8 mouse cellular contexts compared by ENCODE assay signal in genomic region chr4:21878776-21879175, GRCm38 (mm10). TPM values are rescaled to one million over a fixed set of nuclear protein-coding genes. Genes with fewer than 3 reads are reported as not detected.
DNase-seq lines count a peak whose midpoint lies in the region; ATAC-seq lines count a peak whose summit lies in the region.

No protein-coding gene starts in this region.

- peak; percentile 5 for DNase-seq in CD4-positive, CD25-positive, alpha-beta regulatory T cell, adult 2 months (ENCODE audit: low read depth, low spot score)
- DNase-seq in retina, postnatal 1 day, result peak; percentile 1
- no peak for DNase-seq in retina, embryonic 14.5 days (ENCODE audit: low spot score)
- no peak for DNase-seq in frontal cortex, postnatal 10 days (ENCODE audit: low spot score in 2 of 2)
- no peak for DNase-seq in spleen, postnatal 4 days (ENCODE audit: low spot score in 2 of 2)

- no peaks in the 10 kb centered on the region for H3K9me3 ChIP-seq in liver, embryonic 12.5 days (replicated peaks)

- H3K36me3 ChIP-seq in liver, embryonic 12.5 days, result peaks cover 29% of the 10 kb centered on the region

- peak overlapping the region; percentile 75 for H3K4me3 ChIP-seq in liver, embryonic 12.5 days

- no peak overlapping the region; the same call in 1 of the 2 replicates for H3K27ac ChIP-seq in liver, embryonic 12.5 days

- no peak for ATAC-seq in CD4-positive, CD25-positive, alpha-beta regulatory T cell, adult 4 months
- no peak for ATAC-seq in liver, embryonic 12.5 days
- no peak for ATAC-seq in megakaryocyte progenitor cell, adult 5-6 weeks (replicated peaks; ENCODE audit: poor library complexity)

- H3K4me1 ChIP-seq in liver, embryonic 12.5 days, result peaks cover 21% of the 10 kb centered on the region

- H3K9ac ChIP-seq in liver, embryonic 12.5 days, result peak overlapping the region; percentile 76

- peak overlapping the region; percentile 81 for H3K4me2 ChIP-seq in liver, embryonic 12.5 days

- 21% methylated on average over 6 of the region's 6 CpGs for WGBS in liver, embryonic 12.5 days (ENCODE audit: insufficient replicate concordance)

- H3K27me3 ChIP-seq in liver, embryonic 12.5 days (replicated peaks), result no peaks in the 10 kb centered on the region

RNA-seq across cellular contexts. Expression of gene Coq3, which starts 0.7 kb away (rescaled TPM):
- polyA plus RNA-seq in CD4-positive, CD25-positive, alpha-beta regulatory T cell, adult 4 months (2017; shearing (Covaris generic)), result 10 to 100 TPM; 10.3 to 13.4 TPM
- polyA plus RNA-seq in liver, embryonic 12.5 days (2016; fragmentation: Nextera tagmentation; extraction: Ambion mirVana), result 11.6 and 12.4 TPM in 2 replicates
- 4.7 and 8.2 TPM in 2 replicates for total RNA-seq in megakaryocyte progenitor cell, adult 5-6 weeks (2015)
- 10.5 and 14.0 TPM in 2 replicates for total RNA-seq in megakaryocyte progenitor cell, adult 5-6 weeks (2017)

RNA-seq across cellular contexts. Expression of gene Pnisr, which starts 31.4 kb away (rescaled TPM):
- 100 to 1,000 TPM; 219 to 256 TPM for polyA plus RNA-seq in CD4-positive, CD25-positive, alpha-beta regulatory T cell, adult 4 months (2017; shearing (Covaris generic))
- 59.2 and 59.4 TPM in 2 replicates for polyA plus RNA-seq in liver, embryonic 12.5 days (2016; fragmentation: Nextera tagmentation; extraction: Ambion mirVana)
- total RNA-seq in megakaryocyte progenitor cell, adult 5-6 weeks (2015), result 85.0 and 160 TPM in 2 replicates
- total RNA-seq in megakaryocyte progenitor cell, adult 5-6 weeks (2017), result 74.3 and 115 TPM in 2 replicates

RNA-seq across cellular contexts. Expression of gene Faxc, which starts 52.4 kb away (rescaled TPM):
- not detected for polyA plus RNA-seq in CD4-positive, CD25-positive, alpha-beta regulatory T cell, adult 4 months (2017; shearing (Covaris generic))
- 0.31 and 0.36 TPM in 2 replicates for polyA plus RNA-seq in liver, embryonic 12.5 days (2016; fragmentation: Nextera tagmentation; extraction: Ambion mirVana)
- not detected in 2 replicates for total RNA-seq in megakaryocyte progenitor cell, adult 5-6 weeks (2015)
- 0.17 TPM in 1 of 2 replicates, not detected in the other for total RNA-seq in megakaryocyte progenitor cell, adult 5-6 weeks (2017)

Comparison
In these comparisons a context has a peak if more than half of its experiments do, and no peak if none do; other contexts are left out.
1. DNase-seq: peak in CD4-positive, CD25-positive, alpha-beta regulatory T cell, adult 2 months (single experiment) and retina, postnatal 1 day (single experiment); none in retina, embryonic 14.5 days (single experiment), frontal cortex, postnatal 10 days (0 of 2) and spleen, postnatal 4 days (0 of 2).